Mouse (Mus musculus): ENCODE measurements around the gene Carmil2. TPM values are rescaled to one million over a fixed set of nuclear protein-coding genes. Genes with fewer than 3 reads are reported as not detected.

Carmil2 gene
- total and polyA plus RNA-seq, 3 experiments: 9.5 to 62.7 TPM; not detected in 1

GRCm38 (mm10) chr8:105709317-105709716 lies 23.2 kb downstream of the Carmil2 start:
- H3K27ac ChIP-seq (ENCODE audit: control insufficient read depth, low read depth, low read length): no peak overlapping the region
- no peak for DNase-seq (ENCODE audit: low read depth, low spot score)
- H3K36me3 ChIP-seq (ENCODE audit: control insufficient read depth in 1 of 2, insufficient read depth in 2 of 2, low read length in 2 of 2): peaks cover 0 to 11% of the 10 kb centered on the region in 2 experiments; a peak in 2 of 4 replicates
- no peak overlapping the region for H3K4me3 ChIP-seq (ENCODE audit: control insufficient read depth in 1 of 2, insufficient read depth in 1 of 2, low read depth in 2 of 2, low read length in 2 of 2)
- no peaks in the 10 kb centered on the region for H3K27me3 ChIP-seq (ENCODE audit: control insufficient read depth in 1 of 2, insufficient read depth in 2 of 2, low read length in 2 of 2)
- no peak overlapping the region for H3K9ac ChIP-seq (ENCODE audit: control insufficient read depth, low read depth, low read length, poor library complexity, severe bottlenecking)
- H3K79me2 ChIP-seq (ENCODE audit: control insufficient read depth, insufficient read depth, low read length, poor library complexity): peaks cover 14% of the 10 kb centered on the region
- TF ChIP-seq ELF1 (IDR thresholded peaks at IDR 0.05; ENCODE audit: low read depth, low read length) (no peak), ZKSCAN1 (IDR thresholded peaks at IDR 0.05; ENCODE audit: low read depth, low read length) (no peak), RCOR1 (IDR thresholded peaks at IDR 0.05; ENCODE audit: low read depth, low read length) (no peak)
- H3K9me3 ChIP-seq (replicated peaks; ENCODE audit: insufficient read depth, low read length): no peaks in the 10 kb centered on the region
- peaks cover 5 to 13% of the 10 kb centered on the region in 2 experiments; a peak in 3 of 4 replicates for H3K4me1 ChIP-seq (ENCODE audit: control insufficient read depth in 1 of 2, insufficient read depth in 2 of 2, low read length in 2 of 2)

- Histone ChIP-seq H3K36me3 (ENCODE audit: control insufficient read depth in 1 of 2, insufficient read depth in 2 of 2, low read length in 2 of 2) (0 out of 4 replicates have a peak, but pooled peaks cover 0 to 2% of the 10 kb centered on the region in 2 experiments), H3K4me1 (ENCODE audit: control insufficient read depth in 1 of 2, insufficient read depth in 2 of 2, low read length in 2 of 2) (peaks cover 0 to 4% of the 10 kb centered on the region in 2 experiments; a peak in 2 of 4 replicates), H3K9ac (ENCODE audit: control insufficient read depth, low read depth, low read length, poor library complexity, severe bottlenecking) (no peak overlapping the region), H3K4me3 (ENCODE audit: control insufficient read depth in 1 of 2, insufficient read depth in 1 of 2, low read depth in 2 of 2, low read length in 2 of 2) (no peak overlapping the region), H3K27me3 (ENCODE audit: control insufficient read depth in 1 of 2, insufficient read depth in 2 of 2, low read length in 2 of 2) (no peaks in the 10 kb centered on the region), H3K79me2 (ENCODE audit: control insufficient read depth, insufficient read depth, low read length, poor library complexity) (peaks cover 6% of the 10 kb centered on the region), H3K27ac (ENCODE audit: control insufficient read depth, low read depth, low read length) (no peak overlapping the region), H3K9me3 (replicated peaks; ENCODE audit: insufficient read depth, low read length) (no peaks in the 10 kb centered on the region)
- no peak for DNase-seq (ENCODE audit: low read depth, low spot score)
- TF ChIP-seq JUND (IDR thresholded peaks at IDR 0.05; ENCODE audit: low read depth, low read length) (no peak), NRF1 (IDR thresholded peaks at IDR 0.05; ENCODE audit: insufficient read depth, low read depth, low read length, poor library complexity, severe bottlenecking) (no peak), RAD21 (IDR thresholded peaks at IDR 0.05; ENCODE audit: low read depth, low read length) (no peak)
These were observed 26.2 kb downstream of the Carmil2 start for GRCm38 (mm10) chr8:105712286-105712685.

- H3K9me3 ChIP-seq (replicated peaks; ENCODE audit: insufficient read depth, low read length): no peaks in the 10 kb centered on the region
- no peaks in the 10 kb centered on the region; a peak in 2 of 4 replicates for H3K4me1 ChIP-seq (ENCODE audit: control insufficient read depth in 1 of 2, insufficient read depth in 2 of 2, low read length in 2 of 2)
- no peak overlapping the region for H3K4me3 ChIP-seq (ENCODE audit: control insufficient read depth in 1 of 2, insufficient read depth in 1 of 2, low read depth in 2 of 2, low read length in 2 of 2)
- H3K36me3 ChIP-seq (ENCODE audit: control insufficient read depth in 1 of 2, insufficient read depth in 2 of 2, low read length in 2 of 2): 0 out of 4 replicates have a peak, but pooled peaks cover 0 to 2% of the 10 kb centered on the region in 2 experiments
- no peaks in the 10 kb centered on the region for H3K27me3 ChIP-seq (ENCODE audit: control insufficient read depth in 1 of 2, insufficient read depth in 2 of 2, low read length in 2 of 2)
- peak; percentile 93 for DNase-seq (ENCODE audit: low read depth, low spot score)
- no peak overlapping the region for H3K27ac ChIP-seq (ENCODE audit: control insufficient read depth, low read depth, low read length)
- TF ChIP-seq E2F4 (IDR thresholded peaks at IDR 0.05; ENCODE audit: borderline replicate concordance, low read depth, low read length) (no peak), ZKSCAN1 (IDR thresholded peaks at IDR 0.05; ENCODE audit: low read depth, low read length) (no peak), SMC3 (IDR thresholded peaks at IDR 0.05; ENCODE audit: low read depth, low read length) (peak; percentile 90), MYB (IDR thresholded peaks at IDR 0.05; ENCODE audit: low read depth, low read length) (no peak), ELF1 (IDR thresholded peaks at IDR 0.05; ENCODE audit: low read depth, low read length) (no peak), MYC (IDR thresholded peaks at IDR 0.05; ENCODE audit: low read depth, low read length) (0 out of 2 replicates have a peak, but pooled peaks have one; percentile 17), CHD1 (IDR thresholded peaks at IDR 0.05; ENCODE audit: low read depth, low read length) (no peak), ZC3H11A (IDR thresholded peaks at IDR 0.05; ENCODE audit: low read depth, low read length) (peak; percentile 85), GABPA (IDR thresholded peaks at IDR 0.05; ENCODE audit: low read depth, low read length) (no peak), BHLHE40 (IDR thresholded peaks at IDR 0.05; ENCODE audit: borderline replicate concordance, low read depth, low read length) (0 out of 2 replicates have a peak, but pooled peaks have one; percentile 12), MAZ (IDR thresholded peaks at IDR 0.05; ENCODE audit: low read depth, low read length) (peak; percentile 6; the same call in 1 of the 2 replicates), RAD21 (IDR thresholded peaks at IDR 0.05; ENCODE audit: low read depth, low read length) (peak; percentile 98), EP300 (IDR thresholded peaks at IDR 0.05; ENCODE audit: low read depth in 1 of 2, low read length in 2 of 2) (no peak), MEF2A (IDR thresholded peaks at IDR 0.05; ENCODE audit: extremely low read depth, insufficient replicate concordance, low read depth, low read length, poor library complexity, severe bottlenecking) (no peak), HCFC1 (IDR thresholded peaks at IDR 0.05; ENCODE audit: low read depth, low read length) (0 out of 2 replicates have a peak, but pooled peaks have one; percentile 39), GATA1 (IDR thresholded peaks at IDR 0.05; ENCODE audit: low read depth, low read length) (no peak), CTCF (IDR thresholded peaks at IDR 0.05 in 2 of 3, conservative IDR thresholded peaks at IDR 0.05 in 1 of 3; ENCODE audit: control insufficient read depth in 1 of 3, insufficient read depth in 1 of 3, low read depth in 2 of 3, low read length in 3 of 3, poor library complexity in 1 of 3, severe bottlenecking in 1 of 3) (peak; percentile 76 to 96 (median 93)), TBP (IDR thresholded peaks at IDR 0.05; ENCODE audit: low read depth, low read length) (peak; percentile 90), ETS1 (IDR thresholded peaks at IDR 0.05; ENCODE audit: low read depth, low read length) (no peak), POLR2A (IDR thresholded peaks at IDR 0.05; ENCODE audit: control insufficient read depth in 1 of 2, insufficient read depth in 1 of 2, low read depth in 1 of 2, low read length in 2 of 2, poor library complexity in 1 of 2) (no peak)
- H3K9ac ChIP-seq (ENCODE audit: control insufficient read depth, low read depth, low read length, poor library complexity, severe bottlenecking): no peak overlapping the region
- H3K79me2 ChIP-seq (ENCODE audit: control insufficient read depth, insufficient read depth, low read length, poor library complexity): no peaks in the 10 kb centered on the region
These were observed 28.1 kb downstream of the Carmil2 start for GRCm38 (mm10) chr8:105714139-105714538.

All from MEL (cell line).